Mouse (Mus musculus) kidney, adult 2 months (tissue): ENCODE measurements at regions not wholly inside any gene's neighbourhood (a gene's known extent, or its start where the extent isn't known, plus 50 kb on each side); places are given as distances from the start of the nearest gene placed in this dataset.

Source experiments
- CTCF ChIP-seq: fragments of 200-500 bp; conservative IDR thresholded peaks from 2 replicates; pipeline ENCODE4 v1.5.1; 2011; ENCODE audit warnings: low read depth, mild to moderate bottlenecking, control low read depth, low read length, moderate library complexity, mixed read lengths; ENCODE audit not compliant: insufficient read depth, insufficient read length
- POLR2A ChIP-seq: fragments of 200-500 bp; IDR thresholded peaks from one replicate; pipeline ENCODE4 v1.6.1; 2011; ENCODE audit warnings: low read depth, low read length, control low read depth

- TF ChIP-seq CTCF = no peak
- no peak for TF ChIP-seq POLR2A
These were observed 838.3 kb upstream of the Nr2f1 start for GRCm38 (mm10) chr13:79037883-79038282.
